ENCODE assay signal across 28 mouse cellular contexts in genomic region chr11:8593172-8593571, GRCm38 (mm10).
DNase-seq lines count a peak whose midpoint lies in the region; ATAC-seq and TF ChIP-seq lines count a peak whose summit lies in the region.
"Had no signal": no experiment of that assay in that cellular context is flagged by ENCODE, and none has a peak within 500 bp of the region (broad histone marks: within the 10 kb centered on the region; RNA-seq: fewer than 3 reads in every experiment).

No protein-coding gene starts in this region.

- H3K79me2 ChIP-seq in C2C12 (ENCODE audit: control insufficient read depth, insufficient read depth) = peaks cover 54% of the 10 kb centered on the region

- H3K4me1 ChIP-seq in liver, embryonic 14.5 days (replicated peaks; ENCODE audit: control insufficient read depth in 2 of 2, insufficient read depth in 2 of 2, low read length in 1 of 2) = peaks cover 0 to 6% of the 10 kb centered on the region in 2 experiments; a peak in 2 of 4 replicates
- H3K4me1 ChIP-seq in stomach, embryonic 14.5 days (ENCODE audit: control insufficient read depth, insufficient read depth, low read length) = peaks cover 8% of the 10 kb centered on the region; the same call in 1 of the 2 replicates
- H3K4me1 ChIP-seq: forebrain, embryonic 12.5 days; hindbrain, embryonic 12.5 days had no signal

- no peak overlapping the region for H3K4me2 ChIP-seq in liver, embryonic 14.5 days (ENCODE audit: low read depth)
- no peak overlapping the region for H3K4me2 ChIP-seq in stomach, embryonic 14.5 days (replicated peaks; ENCODE audit: low read depth, low read length)
- H3K4me2 ChIP-seq: embryonic facial prominence, embryonic 13.5 days; forebrain, embryonic 12.5 days; heart, embryonic 15.5 days; hindbrain, embryonic 12.5 days had no signal

- H3K79me3 ChIP-seq in C2C12 (ENCODE audit: low read depth) = peaks cover 14% of the 10 kb centered on the region

- peak; percentile 38; the same call in 1 of the 2 replicates for ATAC-seq in liver, embryonic 14.5 days (ENCODE audit: insufficient read depth)
- peak; percentile 47; the same call in 1 of the 2 replicates for ATAC-seq in stomach, embryonic 14.5 days (ENCODE audit: insufficient number of reproducible peaks, insufficient read depth, low FRiP score, low read depth)
- ATAC-seq: forebrain, postnatal 0 days had no signal

- no peak for TF ChIP-seq EP300 in liver, embryonic 14.5 days (IDR thresholded peaks at IDR 0.05; ENCODE audit: low read depth)

- no peak for TF ChIP-seq CTCF in C2C12 (IDR thresholded peaks at IDR 0.05; ENCODE audit: control insufficient read depth, insufficient read depth, insufficient read length)
- TF ChIP-seq CTCF in liver, embryonic 14.5 days (IDR thresholded peaks at IDR 0.05; ENCODE audit: low read depth) = no peak

- 44% methylated on average over 3 of the region's 3 CpGs for WGBS in liver, embryonic 14.5 days (ENCODE audit: insufficient replicate concordance)
- 71% methylated on average over 3 of the region's 3 CpGs for WGBS in stomach, embryonic 14.5 days

- no peak overlapping the region for H3K9ac ChIP-seq in liver, embryonic 14.5 days (replicated peaks)
- H3K9ac ChIP-seq in stomach, embryonic 14.5 days (replicated peaks; ENCODE audit: low read depth, low read length) = no peak overlapping the region
- H3K9ac ChIP-seq: embryonic facial prominence, embryonic 13.5 days; forebrain, embryonic 12.5 days; forebrain, postnatal 0 days; heart, embryonic 15.5 days; hindbrain, embryonic 12.5 days had no signal

- H3K9me3 ChIP-seq in liver, embryonic 14.5 days (ENCODE audit: control insufficient read depth, low read length) = no peaks in the 10 kb centered on the region
- no peaks in the 10 kb centered on the region for H3K9me3 ChIP-seq in stomach, embryonic 14.5 days (ENCODE audit: control insufficient read depth, low read depth, low read length)
- H3K9me3 ChIP-seq: embryonic facial prominence, embryonic 13.5 days; forebrain, embryonic 12.5 days; G1E; heart, embryonic 10.5 days; heart, embryonic 15.5 days; hindbrain, embryonic 12.5 days had no signal

- peak; percentile 47 for DNase-seq in 416B (ENCODE audit: low read depth)
- no peak for DNase-seq in liver, embryonic 14.5 days (ENCODE audit: low read depth in 3 of 3, low spot score in 3 of 3)
- no peak for DNase-seq in left cerebral cortex, postnatal 25 days (ENCODE audit: low spot score in 2 of 2)
- DNase-seq in urinary bladder, postnatal 36 days (ENCODE audit: low spot score in 2 of 2) = no peak
- DNase-seq in left cerebral cortex, adult 8-10 months (ENCODE audit: low spot score in 2 of 2) = no peak
- DNase-seq: adrenal gland, adult 8-10 months; cerebellum, adult 11 months; cerebellum, adult 9-10 months; cerebellum, postnatal 36 days; embryo, embryonic 11 days; forebrain, postnatal 0 days; gastrocnemius, postnatal 10 days; kidney, adult 2 months; kidney, postnatal 36 days; layer of hippocampus, postnatal 36 days; lung, postnatal 4 days; midbrain, embryonic 14.5 days; thymus, adult 2 months; thymus, postnatal 36 days had no signal

- intact Hi-C loops in left cerebral cortex, postnatal 25 days (cut with DNase I) = no loop called here

- no peaks in the 10 kb centered on the region for H3K27me3 ChIP-seq in C2C12 (ENCODE audit: control insufficient read depth, insufficient read depth, insufficient read length)
- H3K27me3 ChIP-seq in liver, embryonic 14.5 days (ENCODE audit: control insufficient read depth, insufficient read depth, low read length) = no peaks in the 10 kb centered on the region
- H3K27me3 ChIP-seq in stomach, embryonic 14.5 days (ENCODE audit: control insufficient read depth, insufficient read depth, low read length) = no peaks in the 10 kb centered on the region
- H3K27me3 ChIP-seq: embryonic facial prominence, embryonic 13.5 days; forebrain, embryonic 12.5 days; heart, embryonic 15.5 days; hindbrain, embryonic 12.5 days had no signal

- no peak overlapping the region for H3K27ac ChIP-seq in liver, embryonic 14.5 days
- H3K27ac ChIP-seq in stomach, embryonic 14.5 days (ENCODE audit: low read length) = no peak overlapping the region
- H3K27ac ChIP-seq: embryonic facial prominence, embryonic 13.5 days; forebrain, embryonic 12.5 days; heart, embryonic 10.5 days; heart, embryonic 15.5 days; hindbrain, embryonic 12.5 days had no signal

- H3K36me3 ChIP-seq in C2C12 (ENCODE audit: control insufficient read depth, insufficient read depth) = peaks cover 48% of the 10 kb centered on the region
- H3K36me3 ChIP-seq in liver, embryonic 14.5 days (replicated peaks; ENCODE audit: control insufficient read depth, insufficient read depth, low read depth) = no peaks in the 10 kb centered on the region
- peaks cover 13% of the 10 kb centered on the region; the same call in 1 of the 2 replicates for H3K36me3 ChIP-seq in stomach, embryonic 14.5 days (ENCODE audit: control insufficient read depth, insufficient read depth, low read length)
- H3K36me3 ChIP-seq: forebrain, embryonic 12.5 days; G1E; heart, embryonic 15.5 days; hindbrain, embryonic 12.5 days had no signal

- no peak overlapping the region for H3ac ChIP-seq in C2C12 (ENCODE audit: control insufficient read depth, insufficient read length, low read depth)

- H3K4me3 ChIP-seq in C2C12 (ENCODE audit: insufficient read depth, poor library complexity, severe bottlenecking) = no peak overlapping the region
- no peak overlapping the region for H3K4me3 ChIP-seq in liver, embryonic 14.5 days (ENCODE audit: insufficient read depth in 1 of 2, low read depth in 2 of 2, low read length in 2 of 2)
- H3K4me3 ChIP-seq in stomach, embryonic 14.5 days (ENCODE audit: low read depth, low read length) = no peak overlapping the region
- H3K4me3 ChIP-seq: embryonic facial prominence, embryonic 13.5 days; erythroblast, embryonic 14.5 days; forebrain, embryonic 12.5 days; heart, embryonic 10.5 days; heart, embryonic 15.5 days; hindbrain, embryonic 12.5 days had no signal

TF ChIP-seq in C2C12, 6 proteins besides CTCF, POLR2A, EP300 and RAD21:
- TF ChIP-seq MYOG (IDR thresholded peaks at IDR 0.05; ENCODE audit: control insufficient read depth, extremely low read depth, insufficient read length) = no peak
- TF ChIP-seq CEBPB (IDR thresholded peaks at IDR 0.05; ENCODE audit: low read depth) = peak; percentile 37
TF ChIP-seq in C2C12: peak in this region for 1.
